ENCODE assay signal across 8 mouse cellular contexts in the genomic region with DNA sequence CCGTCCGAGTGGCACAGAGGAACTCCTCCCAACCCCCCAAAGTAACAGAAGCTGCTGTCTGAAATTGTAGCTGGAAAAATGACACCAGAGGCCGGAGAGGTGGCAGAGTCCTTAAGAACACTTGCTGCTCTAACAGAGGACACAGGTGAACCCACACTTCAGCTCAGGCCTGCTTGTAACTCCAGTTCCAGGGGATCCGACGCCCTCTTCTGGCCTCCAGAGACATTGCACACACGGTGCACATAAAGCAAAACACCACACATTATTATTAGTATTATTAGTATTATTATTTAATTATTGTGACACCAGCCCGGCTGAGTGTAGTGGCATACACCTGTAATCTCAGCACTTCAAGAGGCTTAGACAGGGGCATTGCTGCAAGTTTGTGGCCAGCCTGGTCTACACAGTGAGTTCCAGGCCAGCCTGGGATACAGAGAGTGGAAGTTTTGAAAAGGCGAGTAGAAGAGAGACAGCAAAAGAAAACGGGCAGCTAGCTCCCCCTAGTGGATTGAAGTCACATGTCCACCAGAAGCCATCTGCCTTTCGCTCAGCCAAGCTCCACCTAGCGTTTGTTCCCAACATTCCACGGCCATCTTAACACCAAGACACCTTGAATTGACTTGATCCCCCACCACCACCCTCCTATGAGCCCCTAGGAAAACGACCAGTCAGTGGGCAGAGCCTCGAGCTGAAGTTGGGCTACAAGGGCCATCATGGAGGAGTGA. TPM values are rescaled to one million over a fixed set of nuclear protein-coding genes. Genes with fewer than 3 reads are reported as not detected.
DNase-seq lines count a peak whose midpoint lies in the region; ATAC-seq and TF ChIP-seq lines count a peak whose summit lies in the region.

No protein-coding gene starts in this region.

- 26% methylated on average over 14 of the region's 14 CpGs for WGBS in hindbrain, embryonic 11.5 days

- in situ Hi-C loops in Patski (cut with MboI; ENCODE audit: low pct_unique_long_range_greater_than_20kb): loop anchor here (5.0 kb wide), 1 partner anchor 92 kb away; no protein-coding TSS in a partner anchor

- H3K9me3 ChIP-seq in hindbrain, embryonic 11.5 days (ENCODE audit: control insufficient read depth, low read length): no peaks in the 10 kb centered on the region

- peak; percentile 55 for DNase-seq in Patski (ENCODE audit: low read depth, low spot score)
- peak; percentile 85 for DNase-seq in cerebellum, adult 9-11 months
- peak; percentile 73 to 95 for DNase-seq in frontal cortex, adult 2 months (ENCODE audit: extremely low spot score in 1 of 2, low spot score in 1 of 2)
- peak; percentile 86 for DNase-seq in hindbrain, embryonic 11.5 days (ENCODE audit: low spot score)
- peak; percentile 83 to 87 for DNase-seq in layer of hippocampus, postnatal 10 days (ENCODE audit: low spot score in 2 of 2)
- DNase-seq in lung, postnatal 10 days: peak; percentile 90
- peak; percentile 95 for DNase-seq in retina, embryonic 14.5 days (ENCODE audit: low spot score)
- DNase-seq in thymus, postnatal 36 days: peak; percentile 78 to 80

- 0 out of 2 replicates have a peak, but pooled peaks cover 4% of the 10 kb centered on the region for H3K4me1 ChIP-seq in hindbrain, embryonic 11.5 days (replicated peaks; ENCODE audit: control insufficient read depth, insufficient read depth, low read length)

- TF ChIP-seq CTCF in Patski (IDR thresholded peaks at IDR 0.05): no peak

- H3K4me2 ChIP-seq in hindbrain, embryonic 11.5 days (replicated peaks; ENCODE audit: low read depth, low read length): peak overlapping the region; percentile 85; the same call in 1 of the 2 replicates

- H3K27ac ChIP-seq in hindbrain, embryonic 11.5 days (ENCODE audit: low read depth, low read length): peak overlapping the region; percentile 37; the same call in 1 of the 2 replicates

- CTCF ChIA-PET in Patski (lab: Charles Lee): interaction anchor here (0.7 to 8.6 kb wide), 37 partner anchors 10 to 318 kb away, joined by 3 to 121 read pairs (median 4); a partner anchor contains a TSS

- H3K36me3 ChIP-seq in hindbrain, embryonic 11.5 days (ENCODE audit: control insufficient read depth, insufficient read depth, low read length): no peaks in the 10 kb centered on the region

- H3K27me3 ChIP-seq in Patski: no peaks in the 10 kb centered on the region
- no peaks in the 10 kb centered on the region for H3K27me3 ChIP-seq in hindbrain, embryonic 11.5 days (ENCODE audit: control insufficient read depth, insufficient read depth, low read length)

- POLR2A ChIA-PET in Patski (lab: Charles Lee): interaction anchor here (1.0 to 3.3 kb wide), 4 partner anchors 60 to 92 kb away, joined by 3 to 23 read pairs (median 5); no protein-coding TSS in a partner anchor

- ATAC-seq in Patski: no peak
- no peak for ATAC-seq in hindbrain, embryonic 11.5 days (ENCODE audit: low FRiP score)

- peak overlapping the region; percentile 50; the same call in 1 of the 2 replicates for H3K4me3 ChIP-seq in hindbrain, embryonic 11.5 days (ENCODE audit: low read depth, low read length)

- H3K9ac ChIP-seq in hindbrain, embryonic 11.5 days (ENCODE audit: low read depth, low read length): no peak overlapping the region

RNA-seq across cellular contexts. Expression of a gene that starts 1.0 kb away (rescaled TPM):
- polyA plus RNA-seq in Patski (2021): 21.1 TPM
- polyA plus RNA-seq in frontal cortex, adult 2 months (2012; rRNA removed): 12.1 and 12.7 TPM in 2 replicates
- 7.8 and 8.5 TPM in 2 replicates for polyA plus RNA-seq in hindbrain, embryonic 11.5 days (2014; fragmentation: Nextera tagmentation; extraction: Ambion mirVana)
- 10 to 100 TPM; 16.3 to 18.3 TPM for total RNA-seq in layer of hippocampus, postnatal 10 days (2021)
